Mouse (Mus musculus): Measurements from ENCODE around the gene Lgr4.

- TF ChIP-seq CTCF (IDR thresholded peaks at IDR 0.05; ENCODE audit: low read depth) (no peak), EP300 (IDR thresholded peaks at IDR 0.05; ENCODE audit: low read depth) (peak; percentile 79)
These were observed 90.2 kb downstream of the Lgr4 start for GRCm38 (mm10) chr2:110007423-110008267.
